Mouse (Mus musculus) spleen, adult 2 months (tissue): Measurements from ENCODE around the gene Sart1. TPM values are rescaled to one million over a fixed set of nuclear protein-coding genes. Genes with fewer than 3 reads are reported as not detected.

Source experiments
- DNase-seq, 2 experiments: peaks; one replicate each; pipeline versions ENCODE4 v3.0.0 to v3.0.0-alpha.2; 2012 to 2021; ENCODE audit warnings: low spot score in 2 of 2, low read depth in 1 of 2
- H3K27ac ChIP-seq: fragments of 200-500 bp; 2 replicates; pipeline ENCODE4 v1.5.1; 2012; ENCODE audit warnings: low read length, inconsistent platforms; ENCODE audit not compliant: insufficient read depth
- H3K27me3 ChIP-seq: fragments of 200-500 bp; 2 replicates; pipeline ENCODE4 v1.6.1; 2012; ENCODE audit warnings: mild to moderate bottlenecking, moderate library complexity, low read length, inconsistent platforms; ENCODE audit not compliant: control insufficient read depth, insufficient read depth
- H3K36me3 ChIP-seq: fragments of 200-500 bp; 2 replicates; pipeline ENCODE4 v1.6.1; 2012; ENCODE audit warnings: mild to moderate bottlenecking, low read length, inconsistent platforms; ENCODE audit not compliant: control insufficient read depth, insufficient read depth
- H3K4me1 ChIP-seq: fragments of 200-500 bp; 2 replicates; pipeline ENCODE4 v1.6.1; 2011; ENCODE audit warnings: inconsistent platforms; ENCODE audit not compliant: control insufficient read depth, insufficient read depth, insufficient read length
- H3K4me3 ChIP-seq: fragments of 200-500 bp; 2 replicates; pipeline ENCODE4 v1.5.1; 2011; ENCODE audit warnings: mild to moderate bottlenecking, inconsistent platforms; ENCODE audit not compliant: insufficient read depth, insufficient read length; ENCODE audit errors: extremely low read depth
- CTCF ChIP-seq: fragments of 200-500 bp; IDR thresholded peaks from 2 replicates; pipeline ENCODE4 v1.5.1; 2011; ENCODE audit warnings: mild to moderate bottlenecking, inconsistent platforms; ENCODE audit not compliant: insufficient read depth, insufficient read length, insufficient replicate concordance; ENCODE audit errors: extremely low read depth
- POLR2A ChIP-seq: fragments of 200-500 bp; IDR thresholded peaks from 2 replicates; pipeline ENCODE4 v1.6.1; 2011; ENCODE audit warnings: low read depth, low read length, inconsistent platforms
- WGBS: fragments of 180-500 bp; shearing (Covaris S2); methylation state at CpG from one replicate; pipeline ENCODE4 v1.1.7; 2018; 5-methylcytosine and 5-hydroxymethylcytosine counted together
- polyA plus RNA-seq: library from polyadenylated mRNA; depleted of rRNA; stranded (reverse); fragments of >200 nt; gene quantifications from 2 replicates; pipeline ENCODE4 v1.2.3, GENCODE M21; 2012; rRNA removed

The Sart1 gene
- polyA plus RNA-seq, result 19.2 and 27.3 TPM in 2 replicates

DNA sequence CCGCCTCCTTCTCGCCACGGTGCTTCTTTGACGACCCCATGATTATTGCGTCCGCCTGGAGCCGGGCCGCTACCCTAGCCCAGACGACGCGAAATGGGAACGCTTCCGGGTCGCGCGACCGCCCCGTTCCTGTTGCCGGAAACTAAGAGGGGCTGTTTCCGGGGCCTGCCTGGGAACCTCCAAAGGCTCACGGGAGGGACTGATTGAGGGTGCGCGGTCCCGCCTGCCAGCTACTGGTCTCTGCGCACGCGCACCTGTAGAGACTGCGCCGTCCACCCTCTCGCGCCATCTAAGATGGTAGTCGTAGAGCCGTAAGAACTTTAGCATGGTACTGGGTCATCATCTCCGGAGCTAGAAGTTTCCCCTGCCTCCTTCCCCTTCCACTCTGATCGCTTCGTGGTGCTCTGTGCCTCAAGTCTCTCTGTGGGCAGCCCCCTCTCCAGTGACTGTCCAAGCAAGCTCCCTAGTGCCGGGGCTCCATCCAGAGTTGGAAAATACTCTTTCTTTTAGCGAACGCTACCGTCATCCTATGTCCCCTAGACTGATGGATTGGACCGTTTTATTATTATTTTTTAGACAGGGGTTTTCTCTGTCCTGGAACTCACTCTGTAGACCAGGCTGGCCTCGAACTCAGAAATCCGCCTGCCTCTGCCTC is at the start of gene Sart1:
Sart1 (minus strand) TSS at position 116 of the 655 bp plus-strand sequence.
- DNase-seq, result peak; percentile 93 to 95
- TF ChIP-seq CTCF (no peak), POLR2A (peak; percentile 96)
- Histone ChIP-seq H3K4me3 (peak within 1 kb of the TSS; percentile 97), H3K36me3 (peaks cover 18% of the 10 kb centered on the region), H3K27ac (peak within 1 kb of the TSS; percentile 99), H3K4me1 (peaks cover 7% of the 10 kb centered on the region; the same call in 1 of the 2 replicates), H3K27me3 (no peaks in the 10 kb centered on the region)
- 1% methylated on average over 43 of the region's 43 CpGs for WGBS

GRCm38 (mm10) chr19:5433951-5434350 is 45.4 kb upstream of the Sart1 start:
- Histone ChIP-seq H3K27me3 (no peaks in the 10 kb centered on the region), H3K4me3 (0 out of 2 replicates have a peak overlapping the region, but pooled peaks have one; percentile 62), H3K27ac (peak overlapping the region; percentile 83; the same call in 1 of the 2 replicates), H3K4me1 (peaks cover 9% of the 10 kb centered on the region; the same call in 1 of the 2 replicates), H3K36me3 (no peaks in the 10 kb centered on the region)
- no peak for DNase-seq
- WGBS, result 59% methylated on average over 7 of the region's 7 CpGs
- TF ChIP-seq CTCF (no peak), POLR2A (no peak)

DNA sequence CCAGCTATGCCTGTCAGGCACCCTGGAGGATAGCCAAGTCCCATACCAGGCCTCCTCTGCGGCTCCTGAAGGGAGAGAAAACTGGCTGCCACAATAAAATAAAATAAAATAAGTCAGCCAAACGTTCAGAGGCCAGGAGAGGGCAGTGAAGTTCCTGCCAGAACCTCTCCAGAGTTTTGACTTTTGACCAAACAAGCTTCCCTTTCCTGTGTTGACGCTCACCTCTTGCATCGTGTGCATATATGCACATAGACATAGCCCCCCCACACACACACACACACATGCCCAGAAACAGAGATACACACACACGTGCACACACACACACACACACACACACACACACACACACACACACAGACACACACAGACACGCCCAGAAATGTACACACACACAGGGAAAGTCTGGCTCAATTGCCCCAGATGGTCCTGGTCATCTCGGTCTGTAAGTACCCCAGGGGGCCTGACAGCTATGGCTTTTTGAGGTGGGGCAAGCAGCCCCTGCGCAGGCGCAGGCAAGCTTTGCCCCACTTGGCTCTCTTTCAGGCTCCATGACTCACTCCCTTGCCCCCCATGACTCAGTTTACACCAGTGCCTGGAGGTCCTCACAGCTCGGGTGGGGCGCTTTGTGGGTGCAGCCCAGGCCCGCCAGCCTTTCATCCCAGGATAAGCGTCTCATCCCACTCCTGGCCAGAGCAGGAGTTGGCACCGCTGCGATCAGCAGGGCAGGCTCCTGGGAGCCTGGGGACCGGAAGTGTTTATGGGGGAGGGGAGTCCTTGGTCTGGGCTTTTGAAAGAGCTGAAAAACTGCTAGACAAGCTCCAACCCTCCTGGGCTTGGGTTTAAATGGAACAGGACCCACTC is 44.7 kb upstream of the Sart1 start:
- peak; percentile 35 to 54 for DNase-seq
- Histone ChIP-seq H3K36me3 (no peaks in the 10 kb centered on the region), H3K27me3 (no peaks in the 10 kb centered on the region), H3K4me1 (peaks cover 9% of the 10 kb centered on the region; the same call in 1 of the 2 replicates), H3K27ac (peak overlapping the region; percentile 83), H3K4me3 (peak overlapping the region; percentile 62)
- peak; percentile 39; the same call in 1 of the 2 replicates for TF ChIP-seq CTCF
- TF ChIP-seq POLR2A, result no peak
- WGBS, result 1% methylated on average over 16 of the region's 16 CpGs

GRCm38 (mm10) chr19:5431911-5432464 is 43.5 kb upstream of the Sart1 start:
- Histone ChIP-seq H3K27ac (no peak overlapping the region), H3K4me1 (peaks cover 9% of the 10 kb centered on the region; the same call in 1 of the 2 replicates), H3K36me3 (peaks cover 3% of the 10 kb centered on the region), H3K4me3 (no peak overlapping the region), H3K27me3 (no peaks in the 10 kb centered on the region)
- no peak for TF ChIP-seq POLR2A
- no peak for TF ChIP-seq CTCF
- WGBS, result 67% methylated on average over 4 of the region's 4 CpGs
- no peak for DNase-seq

DNA sequence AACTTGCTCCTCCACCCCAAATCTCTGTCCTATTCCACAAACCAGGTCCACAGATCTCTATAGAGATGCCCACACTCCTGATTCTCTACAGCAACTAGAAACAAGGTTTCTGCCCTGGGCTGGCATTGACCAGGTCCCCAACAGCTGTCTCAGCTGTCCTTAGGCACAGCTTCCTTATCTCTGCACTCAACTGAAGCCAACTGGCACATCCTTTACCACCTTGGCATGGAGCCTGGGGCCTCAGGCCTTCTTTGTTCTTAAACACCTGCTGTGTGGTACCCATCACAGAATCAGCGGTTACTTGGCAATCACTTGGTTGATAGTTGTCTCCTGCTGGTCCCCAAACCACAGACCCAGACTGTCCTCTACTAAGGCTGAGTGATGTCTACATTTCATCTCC is 41.9 kb upstream of the Sart1 start:
- TF ChIP-seq POLR2A (no peak), CTCF (no peak)
- 50% methylated on average over 1 of the region's 1 CpGs for WGBS
- H3K4me1 ChIP-seq, result peaks cover 20% of the 10 kb centered on the region

GRCm38 (mm10) chr19:5429806-5430205 is 41.3 kb upstream of the Sart1 start:
- H3K4me1 ChIP-seq, result peaks cover 20% of the 10 kb centered on the region
- H3K27me3 ChIP-seq, result no peaks in the 10 kb centered on the region
- WGBS, result 81% methylated on average over 8 of the region's 8 CpGs
- DNase-seq, result no peak
- H3K4me3 ChIP-seq, result no peak overlapping the region
- TF ChIP-seq POLR2A (no peak), CTCF (no peak)
- H3K27ac ChIP-seq, result no peak overlapping the region
- H3K36me3 ChIP-seq, result peaks cover 14% of the 10 kb centered on the region

More for the DNA sequence above, 41.9 kb upstream of the Sart1 start:
- no peak for DNase-seq
- H3K27me3 ChIP-seq, result no peaks in the 10 kb centered on the region
- no peak overlapping the region for H3K4me3 ChIP-seq
- no peak overlapping the region for H3K27ac ChIP-seq
- peaks cover 14% of the 10 kb centered on the region for H3K36me3 ChIP-seq
